Mouse (Mus musculus): ENCODE measurements around the gene Gpr137.
A peak's percentile ranks its signal among the peaks of the same experiment; 100 is the strongest.
"Not testable (repeated sequence)": the region's sequence is repeated elsewhere in the genome, so short reads cannot be mapped to it uniquely, and the experiment has no call there.

Gene Gpr137

GRCm38 (mm10) chr19:6942249-6942691 lies at the start of gene Gpr137:
Gene Gpr137 (minus strand): TSS chr19:6942480.
- DNase-seq (ENCODE audit: low read depth, low spot score): peak; percentile 97

GRCm38 (mm10) chr19:6991166-6991565 lies 48.9 kb upstream of the Gpr137 start:
- not testable (repeated sequence) for DNase-seq (ENCODE audit: low read depth, low spot score)

GRCm38 (mm10) chr19:6990712-6991111 lies 48.4 kb upstream of the Gpr137 start:
- no peak for DNase-seq (ENCODE audit: low read depth, low spot score)

GRCm38 (mm10) chr19:6989251-6989650 lies 47.0 kb upstream of the Gpr137 start:
- DNase-seq (ENCODE audit: low read depth, low spot score): no peak

GRCm38 (mm10) chr19:6987904-6988285 lies 45.6 kb upstream of the Gpr137 start:
- peak; percentile 56 for DNase-seq (ENCODE audit: low read depth, low spot score)

- DNase-seq (ENCODE audit: low read depth, low spot score): peak; percentile 49
Measured at GRCm38 (mm10) chr19:6987061-6987903, 45.0 kb upstream of the Gpr137 start, which contains the start of gene Vegfb. Gene Vegfb (minus strand): TSS chr19:6987651.

- no peak for DNase-seq (ENCODE audit: low read depth, low spot score)
Measured at GRCm38 (mm10) chr19:6985951-6986708, 43.9 kb upstream of the Gpr137 start.

GRCm38 (mm10) chr19:6985300-6985699 lies 43.0 kb upstream of the Gpr137 start:
- no peak for DNase-seq (ENCODE audit: low read depth, low spot score)

GRCm38 (mm10) chr19:6983621-6984020 lies 41.3 kb upstream of the Gpr137 start:
- DNase-seq (ENCODE audit: low read depth, low spot score): no peak

- no peak for DNase-seq (ENCODE audit: low read depth, low spot score)
Measured at GRCm38 (mm10) chr19:6981465-6981864, 39.2 kb upstream of the Gpr137 start.

GRCm38 (mm10) chr19:6980381-6981093 lies 38.3 kb upstream of the Gpr137 start, which contains the start of gene Fkbp2:
Gene Fkbp2 (minus strand): TSS chr19:6980501.
- DNase-seq (ENCODE audit: low read depth, low spot score): peak; percentile 99

GRCm38 (mm10) chr19:6979486-6980380 lies 37.5 kb upstream of the Gpr137 start:
- peak; percentile 100 for DNase-seq (ENCODE audit: low read depth, low spot score)

GRCm38 (mm10) chr19:6979001-6979479 lies 36.8 kb upstream of the Gpr137 start:
- DNase-seq (ENCODE audit: low read depth, low spot score): peak; percentile 72

GRCm38 (mm10) chr19:6978639-6978974 lies 36.3 kb upstream of the Gpr137 start:
- no peak for DNase-seq (ENCODE audit: low read depth, low spot score)

- DNase-seq (ENCODE audit: low read depth, low spot score): peak; percentile 21
Measured at GRCm38 (mm10) chr19:6977759-6978638, 35.7 kb upstream of the Gpr137 start.

- peak; percentile 83 for DNase-seq (ENCODE audit: low read depth, low spot score)
Measured at GRCm38 (mm10) chr19:6975537-6976521, 33.5 kb upstream of the Gpr137 start, which contains the start of gene Plcb3. Gene Plcb3 (minus strand): TSS chr19:6976470.

- peak; percentile 95 for DNase-seq (ENCODE audit: low read depth, low spot score)
Measured at GRCm38 (mm10) chr19:6974211-6975205, 32.2 kb upstream of the Gpr137 start, which contains the start of gene Ppp1r14b. Gene Ppp1r14b (plus strand): TSS chr19:6974968.
